Mouse (Mus musculus) T-helper 17 cell (primary cell): Measurements from ENCODE around the gene Jmy.

Experiments
- in situ Hi-C, 2 experiments: fragments of 300-600 bp; cut with MboI, MseI; formaldehyde crosslinking; loops; 1 replicate in 1 of 2; 2 replicates in 1 of 2; pipeline ENCODE4 v1.15.1; 2025; ENCODE audit warnings: high pct_unique_total_duplicates in 2 of 2

Gene Jmy

GRCm38 (mm10) chr13:93381301-93381700 is 118.3 kb downstream of the Jmy start:
- in situ Hi-C loops = no loop called here

- in situ Hi-C loops = no loop called here
Measured at GRCm38 (mm10) chr13:93380399-93381063, 119.1 kb downstream of the Jmy start.
